Mouse (Mus musculus): ENCODE measurements around the gene Trim5. TPM values are rescaled to one million over a fixed set of nuclear protein-coding genes. Genes with fewer than 3 reads are reported as not detected.

The Trim5 gene
- polyA plus RNA-seq, 1 experiment: 2.8 TPM

GRCm38 (mm10) chr7:104240857-104241256 lies 47.0 kb downstream of the Trim5 start:
- H3K27me3 ChIP-seq (ENCODE audit: control insufficient read depth, insufficient read depth, low read length): no peaks in the 10 kb centered on the region
- H3K27ac ChIP-seq (ENCODE audit: control insufficient read depth, insufficient read depth, low read length): no peak overlapping the region
- H3K36me3 ChIP-seq (ENCODE audit: control insufficient read depth, insufficient read depth, low read length): no peaks in the 10 kb centered on the region
- no peak for DNase-seq
- no peak overlapping the region for H3K4me3 ChIP-seq (ENCODE audit: control insufficient read depth, insufficient read depth, low read length)
- 0 out of 2 replicates have a peak, but pooled peaks cover 2% of the 10 kb centered on the region for H3K4me1 ChIP-seq (replicated peaks; ENCODE audit: control insufficient read depth, insufficient read depth, low read length)
- no peak for TF ChIP-seq CTCF (IDR thresholded peaks at IDR 0.05; ENCODE audit: borderline replicate concordance, control insufficient read depth, extremely low read depth, insufficient read depth, low read length, poor library complexity)
- no peak for TF ChIP-seq POLR2A (IDR thresholded peaks at IDR 0.05; ENCODE audit: control insufficient read depth, extremely low read depth, insufficient read depth, low read length, poor library complexity)

- peak; percentile 43 for DNase-seq
- no peaks in the 10 kb centered on the region for H3K27me3 ChIP-seq (ENCODE audit: control insufficient read depth, insufficient read depth, low read length)
- no peaks in the 10 kb centered on the region for H3K4me1 ChIP-seq (replicated peaks; ENCODE audit: control insufficient read depth, insufficient read depth, low read length)
- WGBS: 38% methylated on average over 2 of the region's 2 CpGs
- H3K36me3 ChIP-seq (ENCODE audit: control insufficient read depth, insufficient read depth, low read length): no peaks in the 10 kb centered on the region
- H3K4me3 ChIP-seq (ENCODE audit: control insufficient read depth, insufficient read depth, low read length): no peak overlapping the region
- no peak overlapping the region for H3K27ac ChIP-seq (ENCODE audit: control insufficient read depth, insufficient read depth, low read length)
- TF ChIP-seq CTCF (IDR thresholded peaks at IDR 0.05; ENCODE audit: borderline replicate concordance, control insufficient read depth, extremely low read depth, insufficient read depth, low read length, poor library complexity) (no peak), POLR2A (IDR thresholded peaks at IDR 0.05; ENCODE audit: control insufficient read depth, extremely low read depth, insufficient read depth, low read length, poor library complexity) (no peak)
Measured at GRCm38 (mm10) chr7:104231203-104231602, 56.7 kb downstream of the Trim5 start.

- Histone ChIP-seq H3K4me3 (ENCODE audit: control insufficient read depth, insufficient read depth, low read length) (peak within 1 kb of the TSS; percentile 32), H3K4me1 (replicated peaks; ENCODE audit: control insufficient read depth, insufficient read depth, low read length) (peaks cover 9% of the 10 kb centered on the region), H3K36me3 (ENCODE audit: control insufficient read depth, insufficient read depth, low read length) (no peaks in the 10 kb centered on the region), H3K27ac (ENCODE audit: control insufficient read depth, insufficient read depth, low read length) (no peak within 1 kb of the TSS), H3K27me3 (ENCODE audit: control insufficient read depth, insufficient read depth, low read length) (no peaks in the 10 kb centered on the region)
- peak; percentile 8 for DNase-seq
- WGBS: 5% methylated on average over 37 of the region's 37 CpGs
- TF ChIP-seq CTCF (IDR thresholded peaks at IDR 0.05; ENCODE audit: borderline replicate concordance, control insufficient read depth, extremely low read depth, insufficient read depth, low read length, poor library complexity) (no peak), POLR2A (IDR thresholded peaks at IDR 0.05; ENCODE audit: control insufficient read depth, extremely low read depth, insufficient read depth, low read length, poor library complexity) (no peak)
Measured at GRCm38 (mm10) chr7:104218701-104219569, 69.0 kb downstream of the Trim5 start, which contains the start of gene Trim6. TSS of gene Trim6 (plus strand) at chr7:104218793.

- peaks cover 9% of the 10 kb centered on the region for H3K4me1 ChIP-seq (replicated peaks; ENCODE audit: control insufficient read depth, insufficient read depth, low read length)
- H3K27me3 ChIP-seq (ENCODE audit: control insufficient read depth, insufficient read depth, low read length): no peaks in the 10 kb centered on the region
- 39% methylated on average over 2 of the region's 2 CpGs for WGBS
- TF ChIP-seq POLR2A (IDR thresholded peaks at IDR 0.05; ENCODE audit: control insufficient read depth, extremely low read depth, insufficient read depth, low read length, poor library complexity) (no peak), CTCF (IDR thresholded peaks at IDR 0.05; ENCODE audit: borderline replicate concordance, control insufficient read depth, extremely low read depth, insufficient read depth, low read length, poor library complexity) (no peak)
- H3K36me3 ChIP-seq (ENCODE audit: control insufficient read depth, insufficient read depth, low read length): no peaks in the 10 kb centered on the region
- no peak for DNase-seq
- no peak overlapping the region for H3K27ac ChIP-seq (ENCODE audit: control insufficient read depth, insufficient read depth, low read length)
- H3K4me3 ChIP-seq (ENCODE audit: control insufficient read depth, insufficient read depth, low read length): no peak overlapping the region
Measured at GRCm38 (mm10) chr7:104217881-104218280, 70.0 kb downstream of the Trim5 start.

- Histone ChIP-seq H3K4me3 (ENCODE audit: control insufficient read depth, insufficient read depth, low read length) (no peak overlapping the region), H3K27ac (ENCODE audit: control insufficient read depth, insufficient read depth, low read length) (no peak overlapping the region), H3K27me3 (ENCODE audit: control insufficient read depth, insufficient read depth, low read length) (no peaks in the 10 kb centered on the region), H3K4me1 (replicated peaks; ENCODE audit: control insufficient read depth, insufficient read depth, low read length) (peaks cover 9% of the 10 kb centered on the region), H3K36me3 (ENCODE audit: control insufficient read depth, insufficient read depth, low read length) (no peaks in the 10 kb centered on the region)
- 53% methylated on average over 1 of the region's 1 CpGs for WGBS
- TF ChIP-seq CTCF (IDR thresholded peaks at IDR 0.05; ENCODE audit: borderline replicate concordance, control insufficient read depth, extremely low read depth, insufficient read depth, low read length, poor library complexity) (no peak), POLR2A (IDR thresholded peaks at IDR 0.05; ENCODE audit: control insufficient read depth, extremely low read depth, insufficient read depth, low read length, poor library complexity) (no peak)
- no peak for DNase-seq
Measured at GRCm38 (mm10) chr7:104216011-104216535, 71.8 kb downstream of the Trim5 start.

Other genes starting within 250 kb of the Trim5 start
- not detected in 2 replicates for gene Olfr642, start 235.4 kb downstream of the Trim5 start, polyA plus RNA-seq (2012; rRNA removed)
- not detected in 2 replicates for gene 4930516K23Rik, start 226.6 kb downstream of the Trim5 start, polyA plus RNA-seq (2012; rRNA removed)
- gene Olfr644, start 216.2 kb downstream of the Trim5 start, polyA plus RNA-seq (2012; rRNA removed): not detected in 2 replicates
- not detected in 2 replicates for gene Olfr645, start 202.6 kb downstream of the Trim5 start, polyA plus RNA-seq (2012; rRNA removed)
- gene Olfr646, start 183.2 kb downstream of the Trim5 start, polyA plus RNA-seq (2012; rRNA removed): 0.04 TPM in 1 of 2 replicates, not detected in the other
- gene Ubqln5, start 158.3 kb downstream of the Trim5 start, polyA plus RNA-seq (2012; rRNA removed): not detected in 2 replicates
- not detected in 2 replicates for gene Olfr643, start 150.7 kb downstream of the Trim5 start, polyA plus RNA-seq (2012; rRNA removed)
- 0.11 TPM in 1 of 2 replicates, not detected in the other for gene Ubqln3, start 144.8 kb downstream of the Trim5 start, polyA plus RNA-seq (2012; rRNA removed)
- 0.09 TPM in 1 of 2 replicates, not detected in the other for gene Ubqlnl, start 137.5 kb downstream of the Trim5 start, polyA plus RNA-seq (2012; rRNA removed)
- 0.09 TPM in 2 replicates for gene Olfm5, start 123.3 kb downstream of the Trim5 start, polyA plus RNA-seq (2012; rRNA removed)
- gene Olfr648, start 104.7 kb downstream of the Trim5 start, polyA plus RNA-seq (2012; rRNA removed): not detected in 2 replicates
- gene Olfr649, start 92.1 kb downstream of the Trim5 start, polyA plus RNA-seq (2012; rRNA removed): not detected in 2 replicates
- 0.52 and 0.98 TPM in 2 replicates for gene Trim6, start 69.3 kb downstream of the Trim5 start, polyA plus RNA-seq (2012; rRNA removed)
- 11.3 and 17.7 TPM in 2 replicates for gene Trim34a, start 43.6 kb downstream of the Trim5 start, polyA plus RNA-seq (2012; rRNA removed)
- gene Trim12a, start 27.4 kb upstream of the Trim5 start, polyA plus RNA-seq (2012; rRNA removed): 15.2 and 26.9 TPM in 2 replicates
- gene Trim34b, start 41.4 kb upstream of the Trim5 start, polyA plus RNA-seq (2012; rRNA removed): 6.4 and 10.6 TPM in 2 replicates
- gene Trim12c, start 65.3 kb upstream of the Trim5 start, polyA plus RNA-seq (2012; rRNA removed): 9.8 and 10.4 TPM in 2 replicates
- gene Trim30b, start 81.8 kb upstream of the Trim5 start, polyA plus RNA-seq (2012; rRNA removed): 0.34 and 0.74 TPM in 2 replicates
- 0.06 TPM in 1 of 2 replicates, not detected in the other for gene Trim30c, start 112.7 kb upstream of the Trim5 start, polyA plus RNA-seq (2012; rRNA removed)
- gene Trim30a, start 177.1 kb upstream of the Trim5 start, polyA plus RNA-seq (2012; rRNA removed): 10.3 and 16.8 TPM in 2 replicates
- 2.2 and 4.8 TPM in 2 replicates for gene Trim30d, start 219.8 kb upstream of the Trim5 start, polyA plus RNA-seq (2012; rRNA removed)

Data from thymus, adult 2 months (tissue).